Mouse (Mus musculus): ENCODE data around the gene Rbm15b. TPM values are rescaled to one million over a fixed set of nuclear protein-coding genes. Genes with fewer than 3 reads are reported as not detected.

The Rbm15b gene
- polyA plus RNA-seq, 1 experiment: 15.3 TPM

DNA sequence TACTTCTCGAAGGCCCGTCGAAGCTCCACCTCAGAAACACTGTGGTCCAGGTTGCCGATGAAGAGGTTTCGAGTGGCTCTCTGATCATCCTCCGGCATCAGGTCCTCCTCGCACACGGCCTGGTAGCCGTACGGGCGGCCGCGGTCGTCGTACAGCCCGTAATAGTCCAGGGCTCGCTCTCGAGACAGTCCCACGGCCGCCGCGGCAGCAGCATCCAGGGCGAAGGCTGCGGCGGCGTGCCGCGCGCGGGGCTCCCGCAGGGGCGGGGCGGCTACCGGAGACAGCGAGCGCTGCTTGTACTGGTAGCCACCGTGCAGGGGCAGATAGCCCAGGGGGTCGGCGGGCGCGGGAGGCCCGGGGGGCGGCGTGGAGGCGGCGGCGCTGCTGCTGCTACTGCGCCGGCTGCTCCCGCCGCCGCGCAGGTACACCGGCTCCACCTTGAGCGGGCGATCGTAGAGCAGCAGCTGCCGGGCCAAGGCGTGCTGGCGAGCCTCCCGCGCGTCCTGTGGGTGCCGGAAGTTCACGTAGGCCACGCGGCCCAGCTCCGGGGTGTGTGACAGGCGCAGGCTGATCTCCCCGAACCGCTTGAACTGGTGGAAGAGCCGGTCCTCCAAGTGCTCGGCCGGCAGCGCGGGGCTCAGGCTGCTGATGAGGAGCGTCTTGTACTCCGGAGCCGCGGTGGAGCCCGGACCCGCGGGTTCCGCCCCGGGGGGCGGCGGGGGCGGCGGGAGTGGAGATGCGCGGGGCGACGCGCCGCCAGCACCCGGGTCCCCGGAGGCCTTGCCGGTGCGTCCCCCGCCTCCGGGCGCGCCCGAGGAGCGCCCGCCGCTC is 1.1 kb downstream of the Rbm15b start:
- TF ChIP-seq CTCF (IDR thresholded peaks at IDR 0.05; ENCODE audit: low read depth, low read length) (no peak), POLR2A (IDR thresholded peaks at IDR 0.05; ENCODE audit: borderline replicate concordance, low read depth, low read length) (no peak)
- Histone ChIP-seq H3K4me1 (ENCODE audit: control insufficient read depth, insufficient read depth, low read length) (peaks cover 49% of the 10 kb centered on the region), H3K4me3 (ENCODE audit: insufficient read depth, low read length) (peak overlapping the region; percentile 85), H3K27ac (ENCODE audit: insufficient read depth, low read depth, low read length) (peak overlapping the region; percentile 45)

DNA sequence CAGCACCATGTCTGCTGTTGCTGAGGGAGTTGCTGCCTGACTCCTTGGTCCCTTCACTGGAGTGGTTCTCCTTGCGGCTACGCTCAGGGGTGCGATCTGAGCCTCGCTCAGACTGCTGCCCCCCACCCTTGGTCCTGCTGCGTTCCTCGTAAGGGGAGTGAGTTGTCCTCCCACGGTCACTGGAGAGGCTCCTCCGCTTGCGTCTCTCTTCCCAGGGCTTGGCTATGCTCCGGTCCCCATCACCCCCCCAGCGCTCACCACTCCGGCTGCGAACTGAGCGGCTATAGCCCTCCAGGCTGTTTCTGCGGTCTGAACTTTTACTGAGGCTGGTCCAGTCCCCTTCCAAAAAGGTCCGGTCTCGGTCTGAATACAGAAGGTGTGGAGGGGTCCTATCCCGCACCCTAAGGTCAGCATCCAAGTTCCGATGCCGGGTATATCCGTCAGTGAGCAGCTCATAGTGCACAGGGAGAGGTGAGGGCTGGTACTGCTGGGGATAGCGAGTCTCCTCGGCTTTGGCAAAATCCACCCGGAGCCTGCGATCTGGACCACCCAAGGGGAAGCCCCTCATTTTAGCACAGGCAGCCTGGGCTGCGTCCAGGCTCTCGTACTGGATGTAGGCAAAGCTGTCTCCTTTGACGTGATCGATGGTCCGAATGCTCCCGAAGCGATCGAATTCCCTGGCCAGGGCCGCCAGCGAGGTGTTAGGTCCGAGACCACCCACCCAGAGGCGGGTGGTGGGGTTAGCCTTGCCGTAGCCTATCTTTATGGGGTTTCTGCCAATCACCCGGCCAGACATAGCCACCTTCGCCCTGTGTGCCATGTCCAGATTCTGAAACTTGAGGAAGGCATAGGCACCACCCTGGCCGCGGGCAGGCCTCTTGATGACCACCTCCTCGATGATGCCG is 2.0 kb downstream of the Rbm15b start:
- Histone ChIP-seq H3K4me1 (ENCODE audit: control insufficient read depth, insufficient read depth, low read length) (peaks cover 45% of the 10 kb centered on the region), H3K27ac (ENCODE audit: insufficient read depth, low read depth, low read length) (no peak overlapping the region), H3K4me3 (ENCODE audit: insufficient read depth, low read length) (peak overlapping the region; percentile 85)
- no peak for TF ChIP-seq CTCF (IDR thresholded peaks at IDR 0.05; ENCODE audit: low read depth, low read length)
- no peak for TF ChIP-seq POLR2A (IDR thresholded peaks at IDR 0.05; ENCODE audit: borderline replicate concordance, low read depth, low read length)

DNA sequence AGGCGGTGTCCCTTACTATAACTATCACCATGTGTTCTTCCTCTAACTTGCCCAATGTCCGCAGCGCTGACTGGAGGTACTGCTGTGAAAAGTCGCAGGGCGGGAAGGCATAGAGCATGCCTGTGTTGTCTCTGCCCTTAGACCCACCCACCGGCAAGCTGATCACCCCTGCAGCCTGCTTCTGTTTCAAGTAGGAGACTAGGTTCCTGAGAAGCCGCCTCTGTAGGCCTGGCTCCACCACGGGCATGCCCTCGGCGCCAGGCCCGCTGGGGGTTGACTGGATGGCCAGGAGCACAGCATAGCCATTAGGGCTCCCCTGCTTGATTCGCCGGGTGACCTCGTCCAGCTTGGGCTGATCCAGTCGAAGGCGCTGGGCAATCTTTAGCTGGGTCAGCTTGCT is 2.9 kb downstream of the Rbm15b start:
- Histone ChIP-seq H3K4me1 (ENCODE audit: control insufficient read depth, insufficient read depth, low read length) (peaks cover 36% of the 10 kb centered on the region), H3K27ac (ENCODE audit: insufficient read depth, low read depth, low read length) (no peak overlapping the region), H3K4me3 (ENCODE audit: insufficient read depth, low read length) (no peak overlapping the region)
- TF ChIP-seq CTCF (IDR thresholded peaks at IDR 0.05; ENCODE audit: low read depth, low read length) (no peak), POLR2A (IDR thresholded peaks at IDR 0.05; ENCODE audit: borderline replicate concordance, low read depth, low read length) (no peak)

DNA sequence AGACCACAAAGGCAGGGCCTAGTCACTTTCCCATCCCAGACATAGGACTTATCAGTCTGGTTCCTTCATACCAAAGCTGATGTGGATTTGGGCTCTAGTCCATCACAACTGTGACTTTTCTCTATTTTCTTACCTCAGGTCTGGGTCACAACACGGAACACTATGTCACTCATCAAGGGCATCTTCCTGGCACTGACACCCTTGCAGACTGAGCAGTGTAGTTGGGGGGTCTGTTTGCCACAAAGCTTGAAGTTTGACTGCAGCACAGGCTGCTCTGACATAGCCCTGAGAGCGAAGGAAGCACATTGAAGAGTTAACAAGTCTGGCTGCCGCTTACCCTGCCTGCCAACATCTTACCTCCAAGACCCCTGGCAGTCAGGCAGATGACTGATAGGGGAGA is 4.1 kb downstream of the Rbm15b start:
- Histone ChIP-seq H3K4me1 (ENCODE audit: control insufficient read depth, insufficient read depth, low read length) (peaks cover 26% of the 10 kb centered on the region), H3K27ac (ENCODE audit: insufficient read depth, low read depth, low read length) (no peak overlapping the region)
- no peak for TF ChIP-seq CTCF (IDR thresholded peaks at IDR 0.05; ENCODE audit: low read depth, low read length)
- no peak for TF ChIP-seq POLR2A (IDR thresholded peaks at IDR 0.05; ENCODE audit: borderline replicate concordance, low read depth, low read length)

DNA sequence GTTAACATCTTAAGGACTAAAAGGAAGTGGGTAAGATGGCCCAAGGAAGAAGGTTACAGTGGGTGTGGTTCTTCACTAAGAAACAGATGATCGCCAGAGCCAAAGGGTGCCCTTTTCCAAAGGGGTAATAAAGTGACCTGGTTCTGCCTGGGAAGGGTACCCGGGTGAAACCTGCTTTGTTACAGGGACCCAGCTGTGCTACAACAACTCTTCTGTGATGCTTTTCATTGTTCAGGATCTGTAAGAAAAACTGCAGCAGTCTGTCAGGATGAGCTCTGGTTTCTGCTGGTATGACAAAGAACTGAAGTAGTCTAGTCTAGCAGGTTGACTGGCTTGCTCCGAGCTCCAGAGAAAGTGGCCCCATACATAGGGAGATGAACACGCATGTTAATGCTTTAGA is 5.1 kb downstream of the Rbm15b start:
- peaks cover 23% of the 10 kb centered on the region for H3K4me1 ChIP-seq (ENCODE audit: control insufficient read depth, insufficient read depth, low read length)
- H3K27ac ChIP-seq (ENCODE audit: insufficient read depth, low read depth, low read length): no peak overlapping the region
- no peak overlapping the region for H3K4me3 ChIP-seq (ENCODE audit: insufficient read depth, low read length)
- TF ChIP-seq POLR2A (IDR thresholded peaks at IDR 0.05; ENCODE audit: borderline replicate concordance, low read depth, low read length) (no peak), CTCF (IDR thresholded peaks at IDR 0.05; ENCODE audit: low read depth, low read length) (no peak)

More for the DNA sequence above, 4.1 kb downstream of the Rbm15b start:
- no peak overlapping the region for H3K4me3 ChIP-seq (ENCODE audit: insufficient read depth, low read length)

DNA sequence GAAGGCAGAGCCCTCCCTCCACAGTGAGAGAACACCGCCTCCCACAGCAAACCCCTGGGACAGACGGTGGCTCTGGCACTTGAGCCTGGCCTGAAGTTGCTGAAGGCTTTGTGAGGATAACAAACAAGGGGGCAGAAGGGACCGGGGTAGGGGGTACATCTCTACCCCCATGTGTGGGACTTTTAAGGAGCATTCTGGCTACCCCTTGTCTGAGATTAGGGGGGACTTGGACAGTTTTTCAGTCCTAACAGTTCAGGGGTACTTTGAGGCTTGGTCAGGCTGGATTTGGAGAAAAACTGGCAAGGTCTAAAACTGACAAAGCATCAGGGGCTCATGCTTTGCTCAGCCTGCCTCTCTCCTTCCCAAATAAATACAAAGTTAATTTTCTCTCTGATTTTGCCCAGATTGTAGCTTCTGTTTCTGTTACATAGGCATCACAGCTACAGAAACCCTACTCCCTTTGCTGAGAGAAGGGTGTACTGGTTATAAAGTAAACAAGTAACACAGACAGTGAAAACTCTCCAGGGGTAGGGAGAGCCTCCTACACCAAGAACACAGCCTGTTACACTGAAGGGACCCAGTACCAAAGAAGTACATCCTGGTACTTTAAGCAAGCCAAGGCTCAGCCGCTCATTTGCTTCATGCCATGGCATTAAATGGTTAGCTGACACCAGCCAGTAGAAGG is 6.0 kb downstream of the Rbm15b start:
- H3K4me3 ChIP-seq (ENCODE audit: insufficient read depth, low read length): no peak overlapping the region
- H3K27ac ChIP-seq (ENCODE audit: insufficient read depth, low read depth, low read length): no peak overlapping the region
- TF ChIP-seq POLR2A (IDR thresholded peaks at IDR 0.05; ENCODE audit: borderline replicate concordance, low read depth, low read length) (no peak), CTCF (IDR thresholded peaks at IDR 0.05; ENCODE audit: low read depth, low read length) (no peak)
- peaks cover 23% of the 10 kb centered on the region for H3K4me1 ChIP-seq (ENCODE audit: control insufficient read depth, insufficient read depth, low read length)

DNA sequence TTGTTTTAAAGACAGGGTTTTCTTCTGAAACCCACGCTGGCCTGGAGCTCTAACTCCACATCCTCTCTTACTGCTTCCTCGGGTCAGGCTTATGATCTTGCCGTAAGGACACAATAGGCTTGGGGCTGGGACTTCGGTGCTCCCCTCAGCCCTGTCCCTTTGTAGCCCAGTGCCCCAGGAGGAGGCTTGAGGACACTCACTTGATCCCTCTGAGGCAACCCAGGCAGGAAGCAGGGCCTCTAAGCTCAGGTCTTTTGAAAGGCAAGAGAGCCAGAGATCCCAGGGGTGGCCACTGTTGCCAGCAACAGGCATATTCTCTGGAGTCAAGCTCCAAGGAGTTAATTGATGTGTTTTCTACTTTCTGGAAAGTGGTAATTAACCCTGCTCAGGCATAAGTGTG is 7.8 kb downstream of the Rbm15b start:
- H3K4me1 ChIP-seq (ENCODE audit: control insufficient read depth, insufficient read depth, low read length): peaks cover 19% of the 10 kb centered on the region
- no peak for TF ChIP-seq CTCF (IDR thresholded peaks at IDR 0.05; ENCODE audit: low read depth, low read length)
- H3K27ac ChIP-seq (ENCODE audit: insufficient read depth, low read depth, low read length): no peak overlapping the region
- no peak overlapping the region for H3K4me3 ChIP-seq (ENCODE audit: insufficient read depth, low read length)

DNA sequence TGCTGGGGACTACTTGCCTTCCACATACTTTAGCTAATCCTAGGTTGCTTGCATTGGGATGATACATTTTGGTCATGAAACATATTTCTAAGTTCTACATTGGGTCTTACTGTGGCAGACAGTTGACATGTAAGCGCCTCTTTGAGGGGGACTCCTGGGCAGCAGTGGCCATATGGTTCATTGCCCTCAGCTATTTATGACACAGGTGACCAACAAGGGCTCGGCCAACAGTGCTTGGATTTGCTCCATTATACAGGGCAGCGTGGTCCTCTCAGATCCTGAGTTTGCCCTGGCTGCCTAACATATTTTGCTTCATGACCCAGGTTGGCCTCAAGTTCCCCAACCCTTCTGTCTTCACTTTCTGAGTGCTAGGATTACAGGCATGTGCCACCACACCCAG is 10.6 kb downstream of the Rbm15b start:
- no peak overlapping the region for H3K27ac ChIP-seq (ENCODE audit: insufficient read depth, low read depth, low read length)
- TF ChIP-seq POLR2A (IDR thresholded peaks at IDR 0.05; ENCODE audit: borderline replicate concordance, low read depth, low read length) (no peak), CTCF (IDR thresholded peaks at IDR 0.05; ENCODE audit: low read depth, low read length) (no peak)
- no peaks in the 10 kb centered on the region; the same call in 1 of the 2 replicates for H3K4me1 ChIP-seq (ENCODE audit: control insufficient read depth, insufficient read depth, low read length)
- no peak overlapping the region for H3K4me3 ChIP-seq (ENCODE audit: insufficient read depth, low read length)

DNA sequence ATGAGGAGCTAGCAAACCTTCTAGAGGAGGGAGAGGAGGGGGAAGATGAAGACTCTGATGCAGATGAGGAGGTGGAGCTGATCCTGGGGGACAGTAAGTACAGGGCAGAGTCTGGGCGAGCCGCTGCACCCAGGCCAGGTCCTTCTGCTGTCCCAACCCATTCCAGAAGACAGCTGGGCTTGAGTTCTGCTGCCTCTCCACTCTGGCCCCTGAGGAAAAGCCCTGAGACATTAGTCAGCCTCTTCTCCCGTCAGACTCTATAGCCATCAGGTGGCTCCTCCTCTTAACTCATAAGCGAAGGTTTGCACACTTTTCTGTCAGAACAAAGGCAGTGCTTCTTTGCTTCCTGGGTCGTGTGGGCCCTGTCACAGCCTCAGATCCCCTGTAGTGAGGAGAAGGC is 13.0 kb downstream of the Rbm15b start:
- H3K4me3 ChIP-seq (ENCODE audit: insufficient read depth, low read length): no peak overlapping the region
- H3K27ac ChIP-seq (ENCODE audit: insufficient read depth, low read depth, low read length): no peak overlapping the region
- TF ChIP-seq POLR2A (IDR thresholded peaks at IDR 0.05; ENCODE audit: borderline replicate concordance, low read depth, low read length): no peak
- TF ChIP-seq CTCF (IDR thresholded peaks at IDR 0.05; ENCODE audit: low read depth, low read length): no peak
- H3K4me1 ChIP-seq (ENCODE audit: control insufficient read depth, insufficient read depth, low read length): no peaks in the 10 kb centered on the region
